Mouse (Mus musculus): ENCODE measurements around the gene Igfbp4. TPM values are rescaled to one million over a fixed set of nuclear protein-coding genes. Genes with fewer than 3 reads are reported as not detected.

Igfbp4 gene
- polyA plus RNA-seq, 3 experiments from 2014 or later = 0.09 to 20.6 (median 14.8) TPM

GRCm38 (mm10) chr11:99042834-99043431, 1.9 kb downstream of the Igfbp4 start:
- peak; percentile 55 for ATAC-seq

- no peak for ATAC-seq
These were observed 2.6 kb downstream of the Igfbp4 start for GRCm38 (mm10) chr11:99043632-99044031.

GRCm38 (mm10) chr11:99044306-99044705, 3.3 kb downstream of the Igfbp4 start:
- ATAC-seq = no peak

GRCm38 (mm10) chr11:99045159-99045889, 4.3 kb downstream of the Igfbp4 start:
- ATAC-seq = no peak

- ATAC-seq = no peak
These were observed 6.1 kb downstream of the Igfbp4 start for GRCm38 (mm10) chr11:99047120-99047519.

GRCm38 (mm10) chr11:99047643-99048042, 6.6 kb downstream of the Igfbp4 start:
- no peak for ATAC-seq

GRCm38 (mm10) chr11:99055143-99055542, 14.1 kb downstream of the Igfbp4 start:
- no peak for ATAC-seq

- no peak for ATAC-seq
These were observed 14.8 kb downstream of the Igfbp4 start for GRCm38 (mm10) chr11:99055571-99056452.

- ATAC-seq = no peak
These were observed 19.4 kb downstream of the Igfbp4 start for GRCm38 (mm10) chr11:99060435-99060834.

- no peak for ATAC-seq
These were observed 21.6 kb downstream of the Igfbp4 start for GRCm38 (mm10) chr11:99062661-99063060.

- ATAC-seq = no peak
These were observed 22.5 kb downstream of the Igfbp4 start for GRCm38 (mm10) chr11:99063406-99064131.

GRCm38 (mm10) chr11:99065353-99065752, 24.3 kb downstream of the Igfbp4 start:
- no peak for ATAC-seq

- ATAC-seq = peak; percentile 52
These were observed 24.9 kb downstream of the Igfbp4 start for GRCm38 (mm10) chr11:99065979-99066378.

GRCm38 (mm10) chr11:99067591-99067990, 26.5 kb downstream of the Igfbp4 start:
- ATAC-seq = no peak

- no peak for ATAC-seq
These were observed 27.4 kb downstream of the Igfbp4 start for GRCm38 (mm10) chr11:99068455-99068854.

- ATAC-seq = no peak
These were observed 30.8 kb downstream of the Igfbp4 start for GRCm38 (mm10) chr11:99071866-99072265.

- no peak for ATAC-seq
These were observed 32.7 kb downstream of the Igfbp4 start for GRCm38 (mm10) chr11:99073781-99074180.

GRCm38 (mm10) chr11:99076744-99077319, 35.8 kb downstream of the Igfbp4 start:
- ATAC-seq = no peak

GRCm38 (mm10) chr11:99077869-99078268, 36.8 kb downstream of the Igfbp4 start:
- no peak for ATAC-seq

GRCm38 (mm10) chr11:99080902-99081543, 40.0 kb downstream of the Igfbp4 start:
- no peak for ATAC-seq

- no peak for ATAC-seq
These were observed 40.5 kb downstream of the Igfbp4 start for GRCm38 (mm10) chr11:99081566-99081965.

GRCm38 (mm10) chr11:99082098-99082497, 41.1 kb downstream of the Igfbp4 start:
- no peak for ATAC-seq
